Mouse (Mus musculus): ENCODE measurements around the gene Prune2. TPM values are rescaled to one million over a fixed set of nuclear protein-coding genes. Genes with fewer than 3 reads are reported as not detected.

Prune2 gene
- polyA plus RNA-seq, 1 experiment from 2014 or later = 3.1 TPM

Other genes starting within 250 kb of the Prune2 start
- gene Vps13a, start 175.2 kb upstream of the Prune2 start, polyA plus RNA-seq (2016; fragmentation: Nextera tagmentation; extraction: Ambion mirVana) = 6.5 and 8.5 TPM in 2 replicates
- gene Foxb2, start 82.3 kb upstream of the Prune2 start, polyA plus RNA-seq (2016; fragmentation: Nextera tagmentation; extraction: Ambion mirVana) = 0.22 and 0.29 TPM in 2 replicates

All from embryonic facial prominence, embryonic 12.5 days (tissue).